ENCODE assay signal across 8 mouse cellular contexts in genomic region chr14:55879623-55880022, GRCm38 (mm10). TPM values are rescaled to one million over a fixed set of nuclear protein-coding genes. Genes with fewer than 3 reads are reported as not detected.
A peak's percentile ranks its signal among the peaks of the same experiment; 100 is the strongest.
DNase-seq lines count a peak whose midpoint lies in the region; ATAC-seq lines count a peak whose summit lies in the region.

No protein-coding gene starts in this region.

- ATAC-seq in cerebellum, adult (ENCODE audit: insufficient number of reproducible peaks, low FRiP score, low TSS enrichment): no peak
- ATAC-seq in embryonic facial prominence, embryonic 11.5 days (replicated peaks; ENCODE audit: insufficient number of reproducible peaks, low FRiP score, low TSS enrichment, low read depth): no peak

- WGBS in embryonic facial prominence, embryonic 11.5 days: 25% methylated on average over 1 of the region's 1 CpGs

- no peak overlapping the region for H3K27ac ChIP-seq in embryonic facial prominence, embryonic 11.5 days (replicated peaks; ENCODE audit: low read depth, low read length)

- peak; percentile 62 for DNase-seq in cerebellum, adult 11 months
- DNase-seq in 3T3-L1 (ENCODE audit: low read depth, low spot score): peak; percentile 74
- DNase-seq in adrenal gland, adult 8-10 months: peak; percentile 57
- DNase-seq in embryonic facial prominence, embryonic 11.5 days (ENCODE audit: low spot score): peak; percentile 73
- DNase-seq in kidney, adult 9 months: peak; percentile 86
- peak; percentile 72 to 82 for DNase-seq in lung, adult 18-20 months
- peak; percentile 71 to 76 for DNase-seq in right cerebral cortex, postnatal 36 days (ENCODE audit: low spot score in 2 of 2)

- no peak overlapping the region for H3K4me3 ChIP-seq in embryonic facial prominence, embryonic 11.5 days (ENCODE audit: low read depth, low read length)

- no peaks in the 10 kb centered on the region for H3K27me3 ChIP-seq in embryonic facial prominence, embryonic 11.5 days (ENCODE audit: control insufficient read depth, insufficient read depth, low read length)

- H3K4me1 ChIP-seq in embryonic facial prominence, embryonic 11.5 days (ENCODE audit: control insufficient read depth, insufficient read depth, low read length): peaks cover 3% of the 10 kb centered on the region; the same call in 1 of the 2 replicates

- no peaks in the 10 kb centered on the region for H3K36me3 ChIP-seq in embryonic facial prominence, embryonic 11.5 days (replicated peaks; ENCODE audit: control insufficient read depth, insufficient read depth, low read depth, low read length)

- no peak overlapping the region for H3K9ac ChIP-seq in embryonic facial prominence, embryonic 11.5 days (replicated peaks; ENCODE audit: low read length)

- no peak overlapping the region for H3K4me2 ChIP-seq in embryonic facial prominence, embryonic 11.5 days (ENCODE audit: low read depth, low read length)

- no peaks in the 10 kb centered on the region for H3K9me3 ChIP-seq in embryonic facial prominence, embryonic 11.5 days (replicated peaks; ENCODE audit: control insufficient read depth, low read length)

RNA-seq across cellular contexts. Expression of gene Cbln3, which starts 4.6 kb away (rescaled TPM):
- total RNA-seq in adrenal gland, adult 8-10 months (2022): under 1 TPM in 3 of 4 experiments, not detected in 1; 0.05 to 0.22 (median 0.06) TPM
- 0.07 and 0.17 TPM in 2 replicates for polyA plus RNA-seq in embryonic facial prominence, embryonic 11.5 days (2014; fragmentation: Nextera tagmentation; extraction: Ambion mirVana)

RNA-seq across cellular contexts. Expression of gene Khnyn, which starts 5.1 kb away (rescaled TPM):
- 10 to 100 TPM; 19.1 to 27.2 (median 25.1) TPM for total RNA-seq in adrenal gland, adult 8-10 months (2022)
- polyA plus RNA-seq in embryonic facial prominence, embryonic 11.5 days (2014; fragmentation: Nextera tagmentation; extraction: Ambion mirVana): 10.4 and 11.9 TPM in 2 replicates

RNA-seq across cellular contexts. Expression of gene Sdr39u1, which starts 20.5 kb away (rescaled TPM):
- total RNA-seq in adrenal gland, adult 8-10 months (2022): 10 to 100 TPM; 65.6 to 78.4 (median 73.2) TPM
- 55.7 and 59.4 TPM in 2 replicates for polyA plus RNA-seq in embryonic facial prominence, embryonic 11.5 days (2014; fragmentation: Nextera tagmentation; extraction: Ambion mirVana)

RNA-seq across cellular contexts. Expression of gene Nynrin, which starts 25.8 kb away (rescaled TPM):
- 10 to 100 TPM; 14.3 to 23.2 (median 17.2) TPM for total RNA-seq in adrenal gland, adult 8-10 months (2022)
- polyA plus RNA-seq in embryonic facial prominence, embryonic 11.5 days (2014; fragmentation: Nextera tagmentation; extraction: Ambion mirVana): 13.6 and 19.4 TPM in 2 replicates

RNA-seq across cellular contexts. Expression of gene Nfatc4, which starts 56.7 kb away (rescaled TPM):
- 10 to 100 TPM; 23.3 to 45.1 (median 31.1) TPM for total RNA-seq in adrenal gland, adult 8-10 months (2022)
- polyA plus RNA-seq in embryonic facial prominence, embryonic 11.5 days (2014; fragmentation: Nextera tagmentation; extraction: Ambion mirVana): 53.7 and 61.6 TPM in 2 replicates
